Mouse (Mus musculus) kidney, adult 2 months (tissue): ENCODE measurements at regions not wholly inside any gene's neighbourhood (a gene's known extent, or its start where the extent isn't known, plus 50 kb on each side); places are given as distances from the start of the nearest gene placed in this dataset.
"Not testable (repeated sequence)": the region's sequence is repeated elsewhere in the genome, so short reads cannot be mapped to it uniquely, and the experiment has no call there.

Source experiments
- DNase-seq: peaks from one replicate; pipeline ENCODE4 v3.0.0; 2021
- H3K27ac ChIP-seq: fragments of 200-500 bp; 2 replicates; pipeline ENCODE4 v1.5.1; 2012; ENCODE audit warnings: low read depth, low read length, control low read depth, inconsistent platforms; ENCODE audit not compliant: insufficient read depth
- H3K27me3 ChIP-seq: fragments of 200-500 bp; replicated peaks from 2 replicates; pipeline ENCODE4 v1.6.1; 2012; ENCODE audit warnings: mild to moderate bottlenecking, moderate library complexity, low read length, inconsistent platforms; ENCODE audit not compliant: control insufficient read depth, insufficient read depth
- H3K36me3 ChIP-seq: fragments of 200-500 bp; 2 replicates; pipeline ENCODE4 v1.6.1; 2012; ENCODE audit warnings: mild to moderate bottlenecking, moderate library complexity, low read length, inconsistent platforms; ENCODE audit not compliant: control insufficient read depth, insufficient read depth
- H3K4me1 ChIP-seq: fragments of 200-500 bp; 2 replicates; pipeline ENCODE4 v1.6.1; 2011; ENCODE audit warnings: low read length; ENCODE audit not compliant: control insufficient read depth, insufficient read depth
- H3K4me3 ChIP-seq: fragments of 200-500 bp; 2 replicates; pipeline ENCODE4 v1.5.1; 2011; ENCODE audit warnings: mild to moderate bottlenecking, low read depth, low read length, control low read depth; ENCODE audit not compliant: insufficient read depth
- WGBS: fragments of 180-500 bp; shearing (Covaris S2); methylation state at CpG from one replicate; pipeline ENCODE4 v1.1.7; 2018; 5-methylcytosine and 5-hydroxymethylcytosine counted together

- DNase-seq, H3K36me3 ChIP-seq, H3K27ac ChIP-seq, H3K4me3 ChIP-seq, H3K4me1 ChIP-seq, H3K27me3 ChIP-seq: not testable (repeated sequence)
- WGBS, result 31% methylated on average over 29 of the region's 31 CpGs
These were observed 189.2 kb upstream of the Gm10767 start for GRCm38 (mm10) chr13:66715191-66716161.

GRCm38 (mm10) chr13:66711010-66711409 lies 193.7 kb upstream of the Gm10767 start:
- not testable (repeated sequence) for H3K4me1 ChIP-seq, H3K27me3 ChIP-seq, H3K4me3 ChIP-seq, DNase-seq, H3K27ac ChIP-seq, H3K36me3 ChIP-seq
- WGBS, result 63% methylated on average over 3 of the region's 3 CpGs

GRCm38 (mm10) chr13:66697983-66698535 lies 206.7 kb upstream of the Gm10767 start:
- 74% methylated on average over 4 of the region's 4 CpGs for WGBS
- not testable (repeated sequence) for H3K4me1 ChIP-seq, H3K4me3 ChIP-seq, DNase-seq, H3K27ac ChIP-seq, H3K27me3 ChIP-seq, H3K36me3 ChIP-seq

- not testable (repeated sequence) for H3K4me1 ChIP-seq, H3K4me3 ChIP-seq, H3K36me3 ChIP-seq, H3K27ac ChIP-seq, DNase-seq, H3K27me3 ChIP-seq
- WGBS, result 71% methylated on average over 6 of the region's 6 CpGs
These were observed 223.9 kb upstream of the Gm10767 start for GRCm38 (mm10) chr13:66680766-66681165.

- H3K4me1 ChIP-seq, H3K27me3 ChIP-seq, H3K4me3 ChIP-seq, H3K27ac ChIP-seq, H3K36me3 ChIP-seq, DNase-seq: not testable (repeated sequence)
- 89% methylated on average over 5 of the region's 5 CpGs for WGBS
These were observed 201.3 kb upstream of the 2410141K09Rik start for GRCm38 (mm10) chr13:66642245-66642644.

GRCm38 (mm10) chr13:66625761-66626160 lies 184.8 kb upstream of the 2410141K09Rik start:
- H3K27ac ChIP-seq, H3K36me3 ChIP-seq, H3K4me1 ChIP-seq, H3K4me3 ChIP-seq, DNase-seq, H3K27me3 ChIP-seq: not testable (repeated sequence)
- WGBS, result 61% methylated on average over 3 of the region's 3 CpGs

- DNase-seq, result peak; percentile 53
- H3K27me3 ChIP-seq, H3K27ac ChIP-seq, H3K36me3 ChIP-seq, H3K4me1 ChIP-seq, H3K4me3 ChIP-seq: not testable (repeated sequence)
- WGBS, result 93% methylated on average over 11 of the region's 11 CpGs
These were observed 145.1 kb upstream of the 2410141K09Rik start for GRCm38 (mm10) chr13:66586041-66586440.

- 81% methylated on average over 4 of the region's 4 CpGs for WGBS
- DNase-seq, result not testable (repeated sequence)
These were observed 122.7 kb upstream of the 2410141K09Rik start for GRCm38 (mm10) chr13:66563616-66564015.

GRCm38 (mm10) chr13:66556397-66556796 lies 115.5 kb upstream of the 2410141K09Rik start:
- not testable (repeated sequence) for H3K27me3 ChIP-seq, H3K4me3 ChIP-seq, H3K4me1 ChIP-seq, H3K27ac ChIP-seq, H3K36me3 ChIP-seq, DNase-seq
- WGBS, result 50% methylated on average over 4 of the region's 4 CpGs

More at GRCm38 (mm10) chr13:66563616-66564015, 122.7 kb upstream of the 2410141K09Rik start:
- not testable (repeated sequence) for H3K4me3 ChIP-seq, H3K27ac ChIP-seq, H3K27me3 ChIP-seq, H3K4me1 ChIP-seq, H3K36me3 ChIP-seq

- not testable (repeated sequence) for DNase-seq, H3K4me1 ChIP-seq, H3K27me3 ChIP-seq, H3K27ac ChIP-seq, H3K4me3 ChIP-seq, H3K36me3 ChIP-seq
- 82% methylated on average over 3 of the region's 3 CpGs for WGBS
These were observed 107.0 kb upstream of the 2410141K09Rik start for GRCm38 (mm10) chr13:66547951-66548350.

GRCm38 (mm10) chr13:66519596-66519995 lies 78.7 kb upstream of the 2410141K09Rik start:
- not testable (repeated sequence) for DNase-seq, H3K27me3 ChIP-seq, H3K36me3 ChIP-seq, H3K27ac ChIP-seq, H3K4me3 ChIP-seq, H3K4me1 ChIP-seq
- WGBS, result 97% methylated on average over 3 of the region's 3 CpGs
